Mouse (Mus musculus) liver, adult 2 months (tissue): ENCODE results near the gene Rcn3.

Experiments
- CTCF ChIP-seq: fragments of 200-500 bp; IDR thresholded peaks from 2 replicates; pipeline ENCODE4 v1.5.1; 2011; ENCODE audit warnings: low read depth, low read length, control low read depth
- POLR2A ChIP-seq: fragments of 200-500 bp; IDR thresholded peaks from 2 replicates; pipeline ENCODE4 v1.6.1; 2011; ENCODE audit warnings: low read length, control low read depth; ENCODE audit not compliant: insufficient read depth; ENCODE audit errors: extremely low read depth

GRCm38 (mm10) chr7:45100046-45100445, 8.0 kb upstream of the Rcn3 start:
- TF ChIP-seq CTCF = no peak
- no peak for TF ChIP-seq POLR2A
